Mouse (Mus musculus): ENCODE data around the gene Gcc2. TPM values are rescaled to one million over a fixed set of nuclear protein-coding genes. Genes with fewer than 3 reads are reported as not detected.

Gene Gcc2
- polyA plus RNA-seq, 2 experiments = 9.4 to 20.1 TPM

DNA sequence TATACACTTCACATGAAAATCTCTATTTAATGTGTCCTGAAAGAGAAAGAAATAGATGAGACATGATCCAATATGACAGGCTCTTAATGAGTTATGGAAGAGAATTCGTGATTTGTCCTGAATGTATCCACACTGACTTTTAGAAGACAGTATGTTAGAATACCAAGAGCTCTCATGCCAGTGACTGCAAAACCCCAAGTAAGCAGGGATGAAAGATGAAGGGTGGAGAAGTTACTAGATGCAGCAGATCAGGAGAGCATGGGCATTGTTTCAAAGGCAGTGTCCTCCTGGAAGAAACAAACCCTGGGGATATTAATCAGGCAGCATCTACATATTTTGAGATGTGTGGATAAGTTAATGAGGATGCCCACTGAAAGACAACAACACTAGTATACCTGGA is 44.8 kb upstream of the Gcc2 start:
- 33% methylated on average over 1 of the region's 1 CpGs for WGBS (ENCODE audit: insufficient replicate concordance)

DNA sequence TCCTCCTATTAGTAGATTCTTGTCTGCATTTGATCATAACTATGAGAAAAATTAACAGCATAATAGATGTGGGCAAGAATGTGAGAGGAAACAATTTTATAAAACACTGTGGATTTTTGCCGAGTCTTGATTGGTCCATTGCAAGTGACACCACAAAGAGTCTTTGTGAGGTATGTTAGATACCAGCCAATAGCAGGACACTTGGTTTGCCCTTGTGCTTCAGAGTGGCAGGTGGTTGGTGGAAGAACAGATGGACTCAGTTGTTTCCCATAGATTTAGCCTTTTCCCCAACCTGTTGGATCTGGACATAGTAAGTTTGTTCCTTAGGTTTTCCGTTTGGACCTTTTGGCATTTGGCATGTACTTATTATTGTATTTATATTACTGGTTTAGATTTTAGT is 44.1 kb upstream of the Gcc2 start:
- no peak overlapping the region for H3K4me2 ChIP-seq (ENCODE audit: low read depth)
- H3K36me3 ChIP-seq (replicated peaks; ENCODE audit: control insufficient read depth, insufficient read depth, low read depth) = no peaks in the 10 kb centered on the region
- 66% methylated on average over 2 of the region's 2 CpGs for WGBS (ENCODE audit: insufficient replicate concordance)
- ATAC-seq (ENCODE audit: insufficient read depth) (no peak), DNase-seq (ENCODE audit: low read depth in 3 of 3, low spot score in 3 of 3) (no peak)
- TF ChIP-seq EP300 (IDR thresholded peaks at IDR 0.05; ENCODE audit: low read depth) (no peak), CTCF (IDR thresholded peaks at IDR 0.05; ENCODE audit: low read depth) (no peak)
- no peaks in the 10 kb centered on the region for H3K9me3 ChIP-seq (ENCODE audit: control insufficient read depth, low read length)
- H3K4me1 ChIP-seq (replicated peaks; ENCODE audit: control insufficient read depth in 2 of 2, insufficient read depth in 2 of 2, low read length in 1 of 2) = no peaks in the 10 kb centered on the region
- H3K9ac ChIP-seq (replicated peaks) = no peak overlapping the region
- no peaks in the 10 kb centered on the region for H3K27me3 ChIP-seq (ENCODE audit: control insufficient read depth, insufficient read depth, low read length)
- no peak overlapping the region for H3K27ac ChIP-seq
- H3K4me3 ChIP-seq (ENCODE audit: insufficient read depth in 1 of 2, low read depth in 2 of 2, low read length in 2 of 2) = no peak overlapping the region

More for the DNA sequence above, 44.8 kb upstream of the Gcc2 start:
- Histone ChIP-seq H3K27ac (no peak overlapping the region), H3K4me3 (ENCODE audit: insufficient read depth in 1 of 2, low read depth in 2 of 2, low read length in 2 of 2) (no peak overlapping the region), H3K4me1 (replicated peaks; ENCODE audit: control insufficient read depth in 2 of 2, insufficient read depth in 2 of 2, low read length in 1 of 2) (no peaks in the 10 kb centered on the region), H3K9ac (replicated peaks) (no peak overlapping the region), H3K9me3 (ENCODE audit: control insufficient read depth, low read length) (no peaks in the 10 kb centered on the region; the same call in 1 of the 2 replicates), H3K27me3 (ENCODE audit: control insufficient read depth, insufficient read depth, low read length) (no peaks in the 10 kb centered on the region), H3K36me3 (replicated peaks; ENCODE audit: control insufficient read depth, insufficient read depth, low read depth) (no peaks in the 10 kb centered on the region), H3K4me2 (ENCODE audit: low read depth) (no peak overlapping the region)
- ATAC-seq (ENCODE audit: insufficient read depth) (no peak), DNase-seq (ENCODE audit: low read depth in 3 of 3, low spot score in 3 of 3) (no peak)
- TF ChIP-seq EP300 (IDR thresholded peaks at IDR 0.05; ENCODE audit: low read depth) = no peak
- TF ChIP-seq CTCF (IDR thresholded peaks at IDR 0.05; ENCODE audit: low read depth) = no peak

DNA sequence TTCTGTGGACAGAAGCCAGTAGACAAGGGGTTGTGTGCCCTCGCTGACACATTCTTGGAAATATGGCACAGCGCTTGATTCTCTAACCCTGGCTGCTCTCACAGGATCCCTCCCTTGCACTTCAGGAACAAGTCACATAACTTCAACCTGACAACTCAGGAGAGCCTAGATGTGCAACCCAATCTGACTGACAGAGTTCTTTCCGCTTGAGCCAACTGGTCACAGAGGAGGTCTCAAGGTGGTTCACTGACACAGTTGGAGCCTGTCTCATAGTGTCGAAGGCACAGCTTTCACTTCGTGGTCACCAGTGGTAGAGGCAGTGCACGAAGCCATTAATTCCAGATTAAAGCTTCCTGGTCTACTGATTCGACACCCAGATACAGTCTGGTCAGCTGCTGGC is 43.1 kb upstream of the Gcc2 start:
- H3K36me3 ChIP-seq (replicated peaks; ENCODE audit: control insufficient read depth, insufficient read depth, low read depth) = no peaks in the 10 kb centered on the region
- WGBS (ENCODE audit: insufficient replicate concordance) = 50% methylated on average over 7 of the region's 7 CpGs
- no peak overlapping the region for H3K27ac ChIP-seq
- ATAC-seq (ENCODE audit: insufficient read depth) = no peak
- H3K27me3 ChIP-seq (ENCODE audit: control insufficient read depth, insufficient read depth, low read length) = no peaks in the 10 kb centered on the region
- DNase-seq (ENCODE audit: low read depth in 3 of 3, low spot score in 3 of 3) = no peak
- no peak overlapping the region for H3K9ac ChIP-seq (replicated peaks)
- TF ChIP-seq EP300 (IDR thresholded peaks at IDR 0.05; ENCODE audit: low read depth) (no peak), CTCF (IDR thresholded peaks at IDR 0.05; ENCODE audit: low read depth) (no peak)
- H3K4me3 ChIP-seq (ENCODE audit: insufficient read depth in 1 of 2, low read depth in 2 of 2, low read length in 2 of 2) = no peak overlapping the region
- no peaks in the 10 kb centered on the region for H3K4me1 ChIP-seq (replicated peaks; ENCODE audit: control insufficient read depth in 2 of 2, insufficient read depth in 2 of 2, low read length in 1 of 2)
- H3K9me3 ChIP-seq (ENCODE audit: control insufficient read depth, low read length) = no peaks in the 10 kb centered on the region
- H3K4me2 ChIP-seq (ENCODE audit: low read depth) = no peak overlapping the region

DNA sequence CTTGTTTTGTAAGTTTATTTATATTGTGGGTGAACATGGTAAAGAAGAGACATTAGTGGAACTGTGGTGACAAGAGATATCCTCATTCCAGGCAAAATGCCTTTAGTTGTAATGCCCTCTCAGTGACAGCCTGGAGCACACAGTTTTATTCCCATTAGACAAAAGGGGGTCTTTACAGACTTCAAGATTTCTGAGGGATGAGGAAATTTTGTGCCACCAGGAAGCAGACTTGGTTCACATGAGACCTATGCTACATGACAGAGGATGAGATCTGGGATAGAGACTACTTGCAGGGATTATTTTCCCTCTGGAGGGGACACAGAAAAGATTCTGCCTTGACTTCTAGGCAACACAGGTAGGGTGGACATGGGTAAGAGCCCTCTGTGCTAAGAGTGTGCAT is 40.8 kb upstream of the Gcc2 start:
- DNase-seq (ENCODE audit: low read depth in 3 of 3, low spot score in 3 of 3) (no peak), ATAC-seq (ENCODE audit: insufficient read depth) (no peak)
- Histone ChIP-seq H3K36me3 (replicated peaks; ENCODE audit: control insufficient read depth, insufficient read depth, low read depth) (no peaks in the 10 kb centered on the region), H3K27ac (no peak overlapping the region), H3K9ac (replicated peaks) (no peak overlapping the region), H3K4me1 (replicated peaks; ENCODE audit: control insufficient read depth in 2 of 2, insufficient read depth in 2 of 2, low read length in 1 of 2) (no peaks in the 10 kb centered on the region), H3K4me2 (ENCODE audit: low read depth) (no peak overlapping the region), H3K27me3 (ENCODE audit: control insufficient read depth, insufficient read depth, low read length) (no peaks in the 10 kb centered on the region), H3K9me3 (ENCODE audit: control insufficient read depth, low read length) (no peaks in the 10 kb centered on the region), H3K4me3 (ENCODE audit: insufficient read depth in 1 of 2, low read depth in 2 of 2, low read length in 2 of 2) (no peak overlapping the region)
- TF ChIP-seq EP300 (IDR thresholded peaks at IDR 0.05; ENCODE audit: low read depth) = no peak
- TF ChIP-seq CTCF (IDR thresholded peaks at IDR 0.05; ENCODE audit: low read depth) = no peak

DNA sequence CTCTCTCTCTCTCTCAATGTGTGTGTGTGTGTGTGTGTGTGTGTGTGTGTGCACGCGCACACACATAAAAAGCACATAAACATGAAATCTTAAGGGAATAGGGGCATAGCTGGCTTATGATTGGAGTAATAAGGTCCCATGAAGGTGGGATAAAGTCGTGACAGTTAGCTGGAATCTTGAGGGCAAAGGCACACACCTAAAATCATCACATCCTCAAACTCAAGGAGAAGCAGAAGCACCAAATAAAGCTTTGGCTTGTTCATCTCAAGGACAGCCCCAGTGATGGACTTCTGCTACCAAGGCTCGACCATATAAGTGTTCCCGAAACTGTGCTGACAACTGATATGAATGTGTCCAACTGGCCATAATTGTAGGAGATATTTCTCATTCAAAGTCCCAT is 40.4 kb upstream of the Gcc2 start:
- H3K27me3 ChIP-seq (ENCODE audit: control insufficient read depth, insufficient read depth, low read length) = no peaks in the 10 kb centered on the region
- H3K27ac ChIP-seq = no peak overlapping the region
- H3K36me3 ChIP-seq (replicated peaks; ENCODE audit: control insufficient read depth, insufficient read depth, low read depth) = no peaks in the 10 kb centered on the region
- H3K4me1 ChIP-seq (replicated peaks; ENCODE audit: control insufficient read depth in 2 of 2, insufficient read depth in 2 of 2, low read length in 1 of 2) = no peaks in the 10 kb centered on the region
- no peak overlapping the region for H3K9ac ChIP-seq (replicated peaks)
- WGBS (ENCODE audit: insufficient replicate concordance) = 50% methylated on average over 5 of the region's 5 CpGs
- H3K9me3 ChIP-seq (ENCODE audit: control insufficient read depth, low read length) = no peaks in the 10 kb centered on the region
- DNase-seq (ENCODE audit: low read depth in 3 of 3, low spot score in 3 of 3) (no peak), ATAC-seq (ENCODE audit: insufficient read depth) (no peak)
- H3K4me2 ChIP-seq (ENCODE audit: low read depth) = no peak overlapping the region
- H3K4me3 ChIP-seq (ENCODE audit: insufficient read depth in 1 of 2, low read depth in 2 of 2, low read length in 2 of 2) = no peak overlapping the region
- TF ChIP-seq CTCF (IDR thresholded peaks at IDR 0.05; ENCODE audit: low read depth) = no peak
- no peak for TF ChIP-seq EP300 (IDR thresholded peaks at IDR 0.05; ENCODE audit: low read depth)

Measured in liver, embryonic 14.5 days (tissue).